Mouse (Mus musculus): Measurements from ENCODE around the gene Clic5.
"Not testable (repeated sequence)": the region's sequence is repeated elsewhere in the genome, so short reads cannot be mapped to it uniquely, and the experiment has no call there.

Gene Clic5

GRCm38 (mm10) chr17:44188042-44188768 is at the start of gene Clic5:
TSS of gene Clic5 (plus strand) at chr17:44188584.
- no peak for DNase-seq (ENCODE audit: extremely low read depth, low read depth, low spot score)

- DNase-seq (ENCODE audit: extremely low read depth, low read depth, low spot score), result no peak
These were observed 42.6 kb upstream of the Clic5 start for GRCm38 (mm10) chr17:44145806-44146205.

- no peak for DNase-seq (ENCODE audit: extremely low read depth, low read depth, low spot score)
These were observed 40.1 kb upstream of the Clic5 start for GRCm38 (mm10) chr17:44148109-44148846.

GRCm38 (mm10) chr17:44151130-44151529 is 37.3 kb upstream of the Clic5 start:
- no peak for DNase-seq (ENCODE audit: extremely low read depth, low read depth, low spot score)

- DNase-seq (ENCODE audit: extremely low read depth, low read depth, low spot score), result no peak
These were observed 36.5 kb upstream of the Clic5 start for GRCm38 (mm10) chr17:44151889-44152288.

- no peak for DNase-seq (ENCODE audit: extremely low read depth, low read depth, low spot score)
These were observed 34.5 kb upstream of the Clic5 start for GRCm38 (mm10) chr17:44153871-44154270.

- DNase-seq (ENCODE audit: extremely low read depth, low read depth, low spot score), result no peak
These were observed 33.2 kb upstream of the Clic5 start for GRCm38 (mm10) chr17:44155204-44155603.

- DNase-seq (ENCODE audit: extremely low read depth, low read depth, low spot score), result no peak
These were observed 30.2 kb upstream of the Clic5 start for GRCm38 (mm10) chr17:44158186-44158585.

GRCm38 (mm10) chr17:44160449-44160848 is 27.9 kb upstream of the Clic5 start:
- no peak for DNase-seq (ENCODE audit: extremely low read depth, low read depth, low spot score)

GRCm38 (mm10) chr17:44162514-44162913 is 25.9 kb upstream of the Clic5 start:
- DNase-seq (ENCODE audit: extremely low read depth, low read depth, low spot score), result no peak

GRCm38 (mm10) chr17:44162935-44163334 is 25.4 kb upstream of the Clic5 start:
- DNase-seq (ENCODE audit: extremely low read depth, low read depth, low spot score), result no peak

- DNase-seq (ENCODE audit: extremely low read depth, low read depth, low spot score), result no peak
These were observed 22.5 kb upstream of the Clic5 start for GRCm38 (mm10) chr17:44165730-44166347.

- DNase-seq (ENCODE audit: extremely low read depth, low read depth, low spot score), result no peak
These were observed 18.7 kb upstream of the Clic5 start for GRCm38 (mm10) chr17:44169676-44170075.

GRCm38 (mm10) chr17:44170316-44170715 is 18.1 kb upstream of the Clic5 start:
- DNase-seq (ENCODE audit: extremely low read depth, low read depth, low spot score), result no peak

- DNase-seq (ENCODE audit: extremely low read depth, low read depth, low spot score), result no peak
These were observed 16.5 kb upstream of the Clic5 start for GRCm38 (mm10) chr17:44171930-44172329.

GRCm38 (mm10) chr17:44173341-44173740 is 15.0 kb upstream of the Clic5 start:
- no peak for DNase-seq (ENCODE audit: extremely low read depth, low read depth, low spot score)

- no peak for DNase-seq (ENCODE audit: extremely low read depth, low read depth, low spot score)
These were observed 11.1 kb upstream of the Clic5 start for GRCm38 (mm10) chr17:44177291-44177690.

- DNase-seq (ENCODE audit: extremely low read depth, low read depth, low spot score), result no peak
These were observed 7.0 kb upstream of the Clic5 start for GRCm38 (mm10) chr17:44181346-44181745.

GRCm38 (mm10) chr17:44186871-44187270 is 1.5 kb upstream of the Clic5 start:
- DNase-seq (ENCODE audit: extremely low read depth, low read depth, low spot score), result no peak

GRCm38 (mm10) chr17:44187537-44187936 is 847 bp upstream of the Clic5 start:
- DNase-seq (ENCODE audit: extremely low read depth, low read depth, low spot score), result not testable (repeated sequence)

- DNase-seq (ENCODE audit: extremely low read depth, low read depth, low spot score), result no peak
These were observed 373 bp downstream of the Clic5 start for GRCm38 (mm10) chr17:44188769-44189145.

GRCm38 (mm10) chr17:44189696-44190095 is 1.3 kb downstream of the Clic5 start:
- no peak for DNase-seq (ENCODE audit: extremely low read depth, low read depth, low spot score)
